Mouse (Mus musculus): Measurements from ENCODE around the gene Cox4i2. TPM values are rescaled to one million over a fixed set of nuclear protein-coding genes. Genes with fewer than 3 reads are reported as not detected.

Cox4i2 gene
- polyA plus RNA-seq, 1 experiment from 2014 or later, result 0.14 TPM

DNA sequence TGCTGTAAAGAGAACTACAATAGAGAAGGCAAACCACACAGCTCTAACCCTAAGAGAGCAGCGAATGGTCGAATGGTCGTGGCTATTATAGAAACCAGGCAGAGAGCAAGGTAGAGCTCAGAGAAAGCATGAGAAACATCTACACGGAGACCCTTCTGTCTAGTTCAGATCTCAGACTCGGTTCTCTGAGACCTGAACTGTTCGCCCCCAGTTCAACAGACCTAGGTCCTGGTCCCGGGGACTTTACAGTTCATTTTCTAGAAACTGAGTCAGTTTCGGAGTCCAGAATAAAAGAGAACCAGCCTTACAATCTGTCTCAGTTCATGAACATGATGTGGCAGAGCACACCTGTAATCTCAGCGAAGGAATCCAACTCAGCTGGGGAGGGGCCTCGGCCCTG lies 19.5 kb upstream of the Cox4i2 start:
- ATAC-seq, result no peak
- in situ Hi-C loops (cut with MboI; ENCODE audit: low pct_unique_long_range_greater_than_20kb), result no loop called here
- TF ChIP-seq CTCF (IDR thresholded peaks at IDR 0.05), result no peak
- DNase-seq (ENCODE audit: low read depth, low spot score), result no peak
- ChIA-PET POLR2A (interaction anchor here (0.8 kb wide), 1 partner anchor 12 kb away, joined by 4 read pairs; no protein-coding TSS in a partner anchor), CTCF (interaction anchor here (1.1 kb wide), 1 partner anchor 11 kb away, joined by 3 read pairs; no protein-coding TSS in a partner anchor)
- no peaks in the 10 kb centered on the region for H3K27me3 ChIP-seq

DNA sequence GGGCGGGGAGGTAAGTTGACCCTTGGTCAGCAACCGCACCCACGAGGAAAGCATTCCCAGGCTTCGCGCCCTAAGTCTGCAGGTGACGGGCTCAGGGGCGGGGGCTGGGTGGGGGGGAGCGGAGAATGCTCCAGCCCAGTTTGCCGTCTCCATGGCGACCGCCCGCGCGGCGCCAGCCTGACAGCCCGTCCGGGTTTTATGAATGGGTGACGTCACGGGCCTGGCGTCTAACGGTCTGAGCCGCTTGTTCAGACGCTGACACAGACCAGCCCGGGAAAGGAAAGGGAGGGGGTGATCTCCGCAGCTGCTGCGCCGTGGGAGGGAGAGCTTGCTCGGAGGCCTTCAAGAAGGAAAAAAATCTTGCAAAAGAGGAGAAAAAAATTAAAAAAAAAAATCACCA lies 19.0 kb upstream of the Cox4i2 start:
- CTCF ChIA-PET, result interaction anchor here (2.5 kb wide), 1 partner anchor 38 kb away, joined by 14 read pairs; no protein-coding TSS in a partner anchor
- ATAC-seq, result peak; percentile 45
- TF ChIP-seq CTCF (IDR thresholded peaks at IDR 0.05), result no peak
- POLR2A ChIA-PET, result interaction anchor here (0.8 kb wide), 1 partner anchor 12 kb away, joined by 4 read pairs; no protein-coding TSS in a partner anchor
- in situ Hi-C loops (cut with MboI; ENCODE audit: low pct_unique_long_range_greater_than_20kb), result loop anchor here (5.0 kb wide), 1 partner anchor 172 kb away; no protein-coding TSS in a partner anchor
- no peaks in the 10 kb centered on the region for H3K27me3 ChIP-seq
- DNase-seq (ENCODE audit: low read depth, low spot score), result no peak

DNA sequence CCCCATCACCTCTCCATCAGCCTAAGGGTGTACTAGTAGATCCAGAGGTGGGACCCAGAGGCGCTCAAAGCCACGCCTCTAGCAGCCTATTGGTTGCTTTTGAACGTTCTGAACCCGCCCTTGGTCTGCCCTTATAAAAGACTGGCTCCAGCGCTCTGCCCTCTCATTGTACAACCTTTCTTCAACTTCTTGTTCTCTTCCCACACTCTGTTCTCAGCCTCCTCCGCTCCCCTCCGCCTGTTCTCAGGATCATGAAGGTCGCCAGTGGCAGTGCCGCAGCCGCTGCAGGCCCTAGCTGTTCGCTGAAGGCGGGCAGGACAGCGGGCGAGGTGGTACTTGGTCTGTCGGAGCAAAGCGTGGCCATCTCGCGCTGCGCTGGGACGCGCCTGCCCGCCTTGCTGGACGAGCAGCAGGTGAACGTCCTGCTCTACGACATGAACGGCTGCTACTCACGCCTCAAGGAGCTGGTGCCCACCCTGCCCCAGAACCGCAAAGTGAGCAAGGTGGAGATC lies 17.8 kb upstream of the Cox4i2 start, which contains the start of gene Id1:
TSS of gene Id1 (plus strand) at position 162 of the 512 bp plus-strand sequence.
- H3K27me3 ChIP-seq, result no peaks in the 10 kb centered on the region
- TF ChIP-seq CTCF (IDR thresholded peaks at IDR 0.05), result no peak
- ATAC-seq (peak; percentile 59), DNase-seq (ENCODE audit: low read depth, low spot score) (no peak)
- ChIA-PET CTCF (interaction anchor here (2.5 kb wide), 1 partner anchor 39 kb away, joined by 14 read pairs; no protein-coding TSS in a partner anchor), POLR2A (interaction anchor here (0.6 to 1.1 kb wide), 8 partner anchors 18 to 93 kb away, joined by 3 to 4 read pairs (median 3); no protein-coding TSS in a partner anchor)
- in situ Hi-C loops (cut with MboI; ENCODE audit: low pct_unique_long_range_greater_than_20kb), result loop anchor here (5.0 kb wide), 1 partner anchor 171 kb away; no protein-coding TSS in a partner anchor

DNA sequence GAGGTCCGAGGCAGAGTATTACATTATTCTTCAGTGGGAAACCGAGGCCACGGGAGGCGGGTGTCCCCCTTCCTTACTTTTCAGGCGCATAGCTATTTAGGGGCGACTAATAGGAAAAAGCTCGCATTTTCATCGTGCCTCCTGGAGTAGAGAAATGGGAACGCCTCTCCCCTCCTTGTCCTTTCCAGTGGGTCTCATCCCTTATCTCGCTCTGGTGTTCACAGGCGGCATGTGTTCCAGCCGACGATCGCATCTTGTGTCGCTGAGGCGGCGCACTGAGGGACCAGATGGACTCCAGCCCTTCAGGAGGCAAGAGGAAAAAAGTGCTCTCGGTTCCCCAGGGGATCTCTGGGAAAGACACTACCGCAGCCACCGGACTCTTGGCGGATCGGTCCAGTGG lies 17.2 kb upstream of the Cox4i2 start:
- in situ Hi-C loops (cut with MboI; ENCODE audit: low pct_unique_long_range_greater_than_20kb), result loop anchor here (5.0 kb wide), 1 partner anchor 171 kb away; no protein-coding TSS in a partner anchor
- CTCF ChIA-PET, result interaction anchor here (2.5 kb wide), 1 partner anchor 40 kb away, joined by 14 read pairs; no protein-coding TSS in a partner anchor
- ATAC-seq, result no peak
- no peaks in the 10 kb centered on the region for H3K27me3 ChIP-seq
- POLR2A ChIA-PET, result interaction anchor here (0.6 to 1.1 kb wide), 8 partner anchors 19 to 93 kb away, joined by 3 to 4 read pairs (median 3); no protein-coding TSS in a partner anchor
- no peak for TF ChIP-seq CTCF (IDR thresholded peaks at IDR 0.05)
- no peak for DNase-seq (ENCODE audit: low read depth, low spot score)

DNA sequence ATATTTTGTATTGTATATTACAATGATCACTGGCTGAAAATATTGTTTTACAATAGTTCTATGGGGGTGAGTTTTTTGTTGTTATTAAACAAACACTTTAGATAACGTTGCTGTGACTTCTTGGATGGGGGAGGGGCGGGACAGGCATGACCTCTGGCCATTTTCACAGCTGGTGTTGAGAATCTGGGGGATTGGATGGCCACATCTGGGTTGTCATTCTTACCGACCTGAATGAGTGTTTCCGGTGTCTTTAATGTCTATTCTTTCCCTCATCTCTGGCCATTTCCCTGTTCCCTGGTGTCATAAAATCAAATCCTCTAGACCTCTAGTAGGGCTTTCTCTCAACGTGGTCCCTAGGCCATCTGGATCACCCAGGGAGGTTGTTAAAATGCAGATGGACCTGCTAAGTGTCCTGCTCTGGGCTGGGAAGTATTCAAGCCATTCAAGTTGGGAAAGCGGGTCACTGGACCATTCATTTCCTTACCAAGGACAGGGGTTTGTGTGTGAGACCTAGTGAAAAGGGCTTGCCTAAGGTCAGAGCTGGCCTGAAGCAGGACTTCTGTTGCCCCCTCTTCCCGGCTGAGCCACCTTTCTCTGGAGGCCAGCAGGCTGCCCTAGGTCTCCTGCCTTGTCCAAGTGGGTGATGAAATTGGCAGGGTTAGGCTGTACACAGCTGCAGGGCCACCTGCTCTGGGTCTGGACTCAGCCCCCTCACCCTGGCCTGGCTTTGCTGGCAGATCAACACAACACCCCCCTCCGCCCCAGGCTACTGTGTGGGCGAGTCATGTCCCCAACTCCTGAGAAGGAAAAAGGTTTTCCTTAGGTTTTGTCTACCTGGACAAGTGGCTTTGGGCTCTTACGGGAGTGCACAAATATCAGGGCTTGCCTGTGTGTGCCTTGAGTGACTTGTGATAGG lies 16.4 kb upstream of the Cox4i2 start:
- DNase-seq (ENCODE audit: low read depth, low spot score), result no peak
- no peak for TF ChIP-seq CTCF (IDR thresholded peaks at IDR 0.05)
- ATAC-seq, result no peak
- in situ Hi-C loops (cut with MboI; ENCODE audit: low pct_unique_long_range_greater_than_20kb), result loop anchor here (5.0 kb wide), 1 partner anchor 170 kb away; no protein-coding TSS in a partner anchor
- no peaks in the 10 kb centered on the region for H3K27me3 ChIP-seq
- ChIA-PET POLR2A (interaction anchor here (0.5 to 1.1 kb wide), 7 partner anchors 20 to 822 kb away, joined by 3 to 6 read pairs (median 3); no protein-coding TSS in a partner anchor), CTCF (interaction anchor here (1.4 to 2.5 kb wide), 2 partner anchors 40 to 92 kb away, joined by 3 to 14 read pairs; no protein-coding TSS in a partner anchor)

DNA sequence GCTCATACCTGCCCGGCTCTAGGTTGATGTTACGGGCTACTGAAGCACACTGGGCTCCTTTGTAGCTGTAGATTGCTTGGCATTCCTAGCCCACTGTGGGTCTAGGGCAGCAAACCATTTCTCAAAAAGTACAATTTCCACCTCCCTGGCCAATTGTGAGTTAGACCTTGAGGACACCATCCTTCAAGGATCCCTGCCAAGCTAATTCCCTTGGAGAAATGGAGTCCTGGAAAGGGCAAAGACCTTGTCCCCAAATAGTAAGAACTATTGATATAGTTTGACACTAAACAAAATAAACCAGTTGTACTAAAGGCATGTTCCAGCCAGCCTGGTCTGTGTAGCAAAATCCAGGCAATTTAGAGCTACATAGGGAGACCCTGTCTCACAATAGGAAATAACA lies 15.6 kb upstream of the Cox4i2 start:
- DNase-seq (ENCODE audit: low read depth, low spot score) (no peak), ATAC-seq (no peak)
- no peaks in the 10 kb centered on the region for H3K27me3 ChIP-seq
- in situ Hi-C loops (cut with MboI; ENCODE audit: low pct_unique_long_range_greater_than_20kb), result loop anchor here (5.0 kb wide), 1 partner anchor 169 kb away; no protein-coding TSS in a partner anchor
- ChIA-PET CTCF (interaction anchor here (1.1 to 1.4 kb wide), 3 partner anchors 42 to 91 kb away, joined by 3 to 4 read pairs (median 3); no protein-coding TSS in a partner anchor), POLR2A (interaction anchor here (0.5 to 1.1 kb wide), 3 partner anchors 37 to 91 kb away, joined by 3 to 6 read pairs (median 3); no protein-coding TSS in a partner anchor)
- no peak for TF ChIP-seq CTCF (IDR thresholded peaks at IDR 0.05)

DNA sequence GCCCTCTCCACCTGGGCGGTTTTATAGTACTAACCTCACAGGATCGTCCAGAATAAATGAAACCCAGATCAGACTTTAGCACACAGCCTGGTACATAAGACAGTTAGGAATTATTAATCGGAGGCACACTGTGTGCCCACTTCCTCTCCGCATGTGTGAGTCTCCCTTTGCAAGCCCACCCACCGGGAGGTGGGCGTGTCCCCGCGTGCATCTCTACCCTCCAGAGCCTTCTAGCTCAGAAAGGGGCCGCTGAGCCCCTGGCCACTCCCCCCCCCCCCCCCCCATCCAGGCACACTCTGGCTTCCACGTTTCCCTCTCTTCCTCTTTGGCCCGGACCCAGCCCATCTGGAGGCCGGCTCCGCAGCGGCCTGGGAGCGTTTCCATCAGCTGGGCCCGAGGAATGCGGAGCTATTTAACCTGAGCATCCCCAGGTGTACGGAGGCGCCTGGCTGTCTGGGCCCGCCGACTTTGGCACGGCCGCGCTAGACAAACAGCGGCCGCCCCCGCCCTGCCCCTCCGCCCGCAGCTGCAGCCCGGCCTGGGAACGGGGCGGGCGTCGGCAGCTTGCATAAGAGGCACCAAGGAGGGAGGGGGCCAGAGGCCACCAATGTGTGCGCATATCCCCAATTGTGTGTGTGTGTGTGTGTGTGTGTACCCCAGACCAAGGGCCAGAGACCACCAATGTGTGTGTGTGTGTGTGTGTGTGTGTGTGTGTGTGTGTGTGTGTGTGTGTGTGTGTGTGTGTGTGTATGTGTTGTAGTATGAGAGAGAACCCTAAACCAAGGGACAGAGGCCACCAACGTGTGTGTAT lies 14.7 kb upstream of the Cox4i2 start:
- ChIA-PET POLR2A (interaction anchor here (0.5 to 1.4 kb wide), 4 partner anchors 13 to 65 kb away, joined by 3 to 4 read pairs (median 3); no protein-coding TSS in a partner anchor), CTCF (interaction anchor here (0.8 to 4.0 kb wide), 5 partner anchors 28 to 90 kb away, joined by 3 to 21 read pairs (median 3); no protein-coding TSS in a partner anchor)
- in situ Hi-C loops (cut with MboI; ENCODE audit: low pct_unique_long_range_greater_than_20kb), result loop anchor here (5.0 kb wide), 1 partner anchor 168 kb away; no protein-coding TSS in a partner anchor
- no peak for TF ChIP-seq CTCF (IDR thresholded peaks at IDR 0.05)
- H3K27me3 ChIP-seq, result no peaks in the 10 kb centered on the region
- ATAC-seq (peak; percentile 18), DNase-seq (ENCODE audit: low read depth, low spot score) (no peak)

DNA sequence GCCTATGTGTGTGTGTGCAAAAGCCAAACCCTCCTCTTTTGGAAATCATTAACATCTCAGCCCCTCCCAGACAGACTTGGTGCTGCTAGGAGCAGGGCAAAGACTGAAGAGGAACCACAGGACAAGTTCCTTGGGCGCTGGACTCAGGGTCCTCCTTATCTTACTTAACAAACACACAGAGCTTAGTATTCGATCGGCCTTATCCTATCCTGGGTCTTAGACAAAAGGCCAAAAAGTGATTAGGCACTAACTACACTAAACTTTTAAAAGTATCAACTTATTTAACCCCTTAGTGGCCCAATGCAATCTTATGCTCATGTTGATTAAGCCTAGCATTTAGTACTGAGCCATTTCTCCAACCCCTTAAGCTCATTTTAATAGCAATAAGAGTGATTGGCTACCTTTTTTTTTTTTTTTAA lies 14.1 kb upstream of the Cox4i2 start:
- no peak for TF ChIP-seq CTCF (IDR thresholded peaks at IDR 0.05)
- H3K27me3 ChIP-seq, result no peaks in the 10 kb centered on the region
- CTCF ChIA-PET, result interaction anchor here (0.8 to 4.0 kb wide), 4 partner anchors 27 to 61 kb away, joined by 3 to 21 read pairs (median 6); no protein-coding TSS in a partner anchor
- DNase-seq (ENCODE audit: low read depth, low spot score) (no peak), ATAC-seq (peak; percentile 22)
- POLR2A ChIA-PET, result interaction anchor here (0.6 to 1.4 kb wide), 4 partner anchors 12 to 91 kb away, joined by 3 to 6 read pairs (median 4); no protein-coding TSS in a partner anchor
- in situ Hi-C loops (cut with MboI; ENCODE audit: low pct_unique_long_range_greater_than_20kb), result loop anchor here (5.0 to 10.0 kb wide), 4 partner anchors 38 to 167 kb away; no protein-coding TSS in a partner anchor

DNA sequence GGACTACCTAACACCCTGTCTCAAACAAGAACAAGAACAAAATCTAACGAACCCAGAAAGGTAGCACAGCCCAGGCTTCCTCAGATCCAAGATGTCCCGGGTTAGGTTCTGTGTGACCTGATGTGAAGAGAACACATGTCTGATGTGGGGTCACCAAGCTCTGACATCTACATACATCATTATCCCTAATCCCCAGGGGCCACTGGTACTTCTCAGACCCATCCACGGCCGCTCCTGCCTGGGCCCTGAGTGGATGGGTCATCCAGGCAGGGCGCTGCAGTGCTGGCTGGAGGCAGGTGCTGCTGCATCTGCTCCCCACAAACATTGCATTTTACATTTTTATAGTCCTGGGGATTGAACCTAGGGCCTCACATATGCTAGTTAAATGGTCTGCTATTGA lies 13.5 kb upstream of the Cox4i2 start:
- POLR2A ChIA-PET, result interaction anchor here (0.6 to 1.0 kb wide), 2 partner anchors 66 to 90 kb away, joined by 3 to 6 read pairs; no protein-coding TSS in a partner anchor
- in situ Hi-C loops (cut with MboI; ENCODE audit: low pct_unique_long_range_greater_than_20kb), result loop anchor here (5.0 to 10.0 kb wide), 3 partner anchors 38 to 126 kb away; no protein-coding TSS in a partner anchor
- no peak for TF ChIP-seq CTCF (IDR thresholded peaks at IDR 0.05)
- no peaks in the 10 kb centered on the region for H3K27me3 ChIP-seq
- ATAC-seq (no peak), DNase-seq (ENCODE audit: low read depth, low spot score) (no peak)
- CTCF ChIA-PET, result interaction anchor here (2.0 to 4.0 kb wide), 3 partner anchors 26 to 48 kb away, joined by 8 to 21 read pairs (median 14); no protein-coding TSS in a partner anchor

Measured in Patski (cell line).